Mouse (Mus musculus): ENCODE measurements at regions not wholly inside any gene's neighbourhood (a gene's known extent, or its start where the extent isn't known, plus 50 kb on each side); places are given as distances from the start of the nearest gene placed in this dataset.

DNA sequence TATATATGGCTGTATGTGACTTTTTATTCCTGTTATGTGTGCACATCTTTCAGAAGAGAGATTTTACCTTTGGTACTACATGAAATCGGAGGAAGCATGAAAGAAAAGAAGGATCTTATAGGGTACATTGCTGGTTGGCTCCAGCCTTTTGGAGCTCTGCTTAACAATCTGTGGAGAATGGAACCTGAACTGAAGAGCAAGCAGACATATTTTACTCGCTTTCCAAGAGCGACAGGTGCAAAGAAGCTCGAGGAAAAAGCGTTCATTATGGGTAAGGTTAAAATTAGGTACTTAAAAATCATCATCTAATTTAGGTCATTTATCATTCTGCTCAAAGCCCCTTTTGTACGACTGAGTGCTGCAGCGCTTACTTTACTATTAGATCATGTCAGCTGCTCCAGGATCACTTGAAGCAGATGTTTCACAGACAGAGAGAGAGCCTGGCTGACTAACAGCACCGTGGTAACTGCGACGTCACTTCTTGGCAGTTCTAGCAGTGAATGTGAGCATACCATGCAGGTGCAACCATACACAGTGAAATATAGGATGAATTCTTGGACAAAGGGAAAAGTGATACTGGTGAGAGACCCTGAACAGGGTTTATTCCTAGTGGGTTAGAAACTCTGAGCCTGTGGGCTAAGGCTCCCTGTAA, 366.2 kb downstream of the Pros1 start:
- TF ChIP-seq EP300 (IDR thresholded peaks at IDR 0.05; ENCODE audit: low read depth), result no peak
- TF ChIP-seq CTCF (IDR thresholded peaks at IDR 0.05; ENCODE audit: low read depth), result no peak
- Histone ChIP-seq H3K27ac (ENCODE audit: low read depth) (no peak overlapping the region), H3K9ac (replicated peaks; ENCODE audit: low read depth, low read length) (no peak overlapping the region), H3K4me1 (ENCODE audit: control insufficient read depth, insufficient read depth) (no peaks in the 10 kb centered on the region), H3K9me3 (replicated peaks; ENCODE audit: control insufficient read depth, low read length) (no peaks in the 10 kb centered on the region), H3K27me3 (ENCODE audit: control insufficient read depth, insufficient read depth, low read length) (no peaks in the 10 kb centered on the region), H3K4me2 (ENCODE audit: low read depth, low read length) (no peak overlapping the region), H3K36me3 (replicated peaks; ENCODE audit: control insufficient read depth, insufficient read depth, low read length) (no peaks in the 10 kb centered on the region), H3K4me3 (ENCODE audit: low read depth, low read length) (no peak overlapping the region)
- 37% methylated on average over 10 of the region's 10 CpGs for WGBS
- no peak for ATAC-seq (ENCODE audit: insufficient read depth, low read depth)
- no peak for DNase-seq (ENCODE audit: low spot score)

DNA sequence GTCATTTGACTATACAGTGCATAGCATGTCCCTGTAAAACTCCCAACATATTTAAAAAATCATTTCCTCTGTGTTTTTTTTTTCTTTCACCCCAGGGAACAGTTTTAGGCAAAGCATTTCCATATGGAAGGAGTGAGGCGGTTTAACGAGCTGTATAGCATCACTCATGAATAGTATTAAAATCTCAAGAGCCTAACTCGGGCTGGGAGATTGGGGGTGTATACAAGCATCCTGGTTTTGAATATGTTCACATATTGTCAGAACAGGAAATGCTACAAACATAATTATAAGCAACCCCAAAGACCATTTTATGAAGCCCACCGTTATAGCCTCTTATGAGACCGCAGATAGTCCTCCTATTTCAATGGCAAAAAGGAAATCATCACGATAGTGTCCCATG, 370.5 kb downstream of the Pros1 start:
- TF ChIP-seq CTCF (IDR thresholded peaks at IDR 0.05; ENCODE audit: low read depth) (no peak), EP300 (IDR thresholded peaks at IDR 0.05; ENCODE audit: low read depth) (no peak)
- DNase-seq (ENCODE audit: low spot score) (no peak), ATAC-seq (ENCODE audit: insufficient read depth, low read depth) (no peak)
- Histone ChIP-seq H3K9me3 (replicated peaks; ENCODE audit: control insufficient read depth, low read length) (no peaks in the 10 kb centered on the region), H3K4me3 (ENCODE audit: low read depth, low read length) (no peak overlapping the region), H3K27me3 (ENCODE audit: control insufficient read depth, insufficient read depth, low read length) (no peaks in the 10 kb centered on the region), H3K36me3 (replicated peaks; ENCODE audit: control insufficient read depth, insufficient read depth, low read length) (no peaks in the 10 kb centered on the region), H3K4me2 (ENCODE audit: low read depth, low read length) (no peak overlapping the region), H3K4me1 (ENCODE audit: control insufficient read depth, insufficient read depth) (no peaks in the 10 kb centered on the region), H3K9ac (replicated peaks; ENCODE audit: low read depth, low read length) (no peak overlapping the region), H3K27ac (ENCODE audit: low read depth) (no peak overlapping the region)
- 77% methylated on average over 6 of the region's 6 CpGs for WGBS

DNA sequence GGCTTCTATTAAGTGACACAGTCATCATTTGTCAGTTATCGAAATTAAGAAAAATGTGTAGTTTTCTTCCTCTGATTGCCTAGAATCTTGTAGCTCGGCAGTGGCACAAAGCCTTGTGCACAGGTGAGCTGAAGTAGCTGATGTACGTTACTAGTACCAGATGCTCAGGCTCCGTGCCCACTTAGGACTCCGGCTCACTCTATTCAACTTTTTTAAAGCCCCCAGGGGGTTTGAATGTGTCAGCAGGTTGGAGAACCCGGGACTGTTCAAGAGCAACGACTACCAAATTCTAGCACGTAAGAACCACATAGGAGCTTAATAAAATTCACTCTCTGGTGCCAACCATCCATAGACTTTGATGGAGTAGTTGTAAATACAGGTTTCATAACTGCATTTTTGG, 371.0 kb downstream of the Pros1 start:
- Histone ChIP-seq H3K4me2 (ENCODE audit: low read depth, low read length) (no peak overlapping the region), H3K36me3 (replicated peaks; ENCODE audit: control insufficient read depth, insufficient read depth, low read length) (no peaks in the 10 kb centered on the region), H3K4me1 (ENCODE audit: control insufficient read depth, insufficient read depth) (no peaks in the 10 kb centered on the region), H3K9me3 (replicated peaks; ENCODE audit: control insufficient read depth, low read length) (no peaks in the 10 kb centered on the region), H3K27ac (ENCODE audit: low read depth) (no peak overlapping the region), H3K27me3 (ENCODE audit: control insufficient read depth, insufficient read depth, low read length) (no peaks in the 10 kb centered on the region), H3K9ac (replicated peaks; ENCODE audit: low read depth, low read length) (no peak overlapping the region), H3K4me3 (ENCODE audit: low read depth, low read length) (no peak overlapping the region)
- DNase-seq (ENCODE audit: low spot score) (no peak), ATAC-seq (ENCODE audit: insufficient read depth, low read depth) (no peak)
- TF ChIP-seq EP300 (IDR thresholded peaks at IDR 0.05; ENCODE audit: low read depth), result no peak
- TF ChIP-seq CTCF (IDR thresholded peaks at IDR 0.05; ENCODE audit: low read depth), result no peak
- 71% methylated on average over 8 of the region's 8 CpGs for WGBS

DNA sequence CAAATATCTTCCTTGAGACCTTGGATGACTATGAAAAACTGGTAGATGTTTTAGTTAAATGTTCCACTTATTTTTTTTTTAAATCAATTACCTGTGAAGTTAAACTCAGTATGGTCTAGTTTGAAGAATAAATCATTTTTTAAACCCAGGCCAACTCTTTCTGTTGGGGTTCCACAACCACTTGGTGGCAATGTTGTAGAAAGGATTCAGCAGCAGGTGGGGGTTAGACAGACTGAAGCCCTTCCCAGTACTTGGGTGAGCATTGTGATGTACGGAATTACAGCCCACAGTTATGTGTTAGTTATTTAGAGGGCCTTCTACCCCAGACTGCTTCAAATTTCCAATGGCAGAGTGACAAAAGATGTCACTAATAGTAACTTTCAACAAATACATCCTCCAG, 375.0 kb downstream of the Pros1 start:
- TF ChIP-seq CTCF (IDR thresholded peaks at IDR 0.05; ENCODE audit: low read depth), result peak; percentile 30; the same call in 1 of the 2 replicates
- no peak for TF ChIP-seq EP300 (IDR thresholded peaks at IDR 0.05; ENCODE audit: low read depth)
- no peak for ATAC-seq (ENCODE audit: insufficient read depth, low read depth)
- Histone ChIP-seq H3K4me1 (ENCODE audit: control insufficient read depth, insufficient read depth) (no peaks in the 10 kb centered on the region), H3K27ac (ENCODE audit: low read depth) (no peak overlapping the region), H3K4me3 (ENCODE audit: low read depth, low read length) (no peak overlapping the region), H3K36me3 (replicated peaks; ENCODE audit: control insufficient read depth, insufficient read depth, low read length) (no peaks in the 10 kb centered on the region), H3K27me3 (ENCODE audit: control insufficient read depth, insufficient read depth, low read length) (no peaks in the 10 kb centered on the region), H3K4me2 (ENCODE audit: low read depth, low read length) (no peak overlapping the region), H3K9ac (replicated peaks; ENCODE audit: low read depth, low read length) (no peak overlapping the region), H3K9me3 (replicated peaks; ENCODE audit: control insufficient read depth, low read length) (no peaks in the 10 kb centered on the region)
- no peak for DNase-seq (ENCODE audit: low spot score)
- WGBS, result 31% methylated on average over 1 of the region's 1 CpGs

DNA sequence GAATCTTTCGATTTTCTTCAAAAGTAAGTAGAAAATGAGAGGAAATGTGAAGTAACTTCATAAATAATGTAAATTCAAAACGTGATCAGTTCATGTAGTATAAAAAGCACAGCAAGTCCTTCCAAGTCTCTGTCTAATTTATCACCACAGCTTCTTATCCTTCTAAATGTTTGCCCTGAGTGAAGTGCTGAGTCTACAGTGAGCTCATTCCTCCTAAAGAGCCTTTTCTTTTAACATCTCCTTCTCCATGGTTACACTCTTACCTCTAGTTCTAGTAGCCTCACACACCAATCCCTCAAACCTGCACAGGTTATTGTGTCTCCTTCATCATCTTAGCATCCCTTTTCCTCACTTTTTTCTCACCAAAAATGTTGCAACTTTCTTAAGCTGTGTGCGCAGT, 375.5 kb downstream of the Pros1 start:
- no peak for DNase-seq (ENCODE audit: low spot score)
- no peaks in the 10 kb centered on the region for H3K27me3 ChIP-seq (ENCODE audit: control insufficient read depth, insufficient read depth, low read length)
- H3K9me3 ChIP-seq (replicated peaks; ENCODE audit: control insufficient read depth, low read length), result no peaks in the 10 kb centered on the region
- 62% methylated on average over 3 of the region's 3 CpGs for WGBS
- no peak for ATAC-seq (ENCODE audit: insufficient read depth, low read depth)
- H3K36me3 ChIP-seq (replicated peaks; ENCODE audit: control insufficient read depth, insufficient read depth, low read length), result no peaks in the 10 kb centered on the region
- no peaks in the 10 kb centered on the region for H3K4me1 ChIP-seq (ENCODE audit: control insufficient read depth, insufficient read depth)
- H3K9ac ChIP-seq (replicated peaks; ENCODE audit: low read depth, low read length), result no peak overlapping the region
- H3K27ac ChIP-seq (ENCODE audit: low read depth), result no peak overlapping the region
- H3K4me2 ChIP-seq (ENCODE audit: low read depth, low read length), result no peak overlapping the region
- no peak overlapping the region for H3K4me3 ChIP-seq (ENCODE audit: low read depth, low read length)
- TF ChIP-seq CTCF (IDR thresholded peaks at IDR 0.05; ENCODE audit: low read depth) (no peak), EP300 (IDR thresholded peaks at IDR 0.05; ENCODE audit: low read depth) (no peak)

DNA sequence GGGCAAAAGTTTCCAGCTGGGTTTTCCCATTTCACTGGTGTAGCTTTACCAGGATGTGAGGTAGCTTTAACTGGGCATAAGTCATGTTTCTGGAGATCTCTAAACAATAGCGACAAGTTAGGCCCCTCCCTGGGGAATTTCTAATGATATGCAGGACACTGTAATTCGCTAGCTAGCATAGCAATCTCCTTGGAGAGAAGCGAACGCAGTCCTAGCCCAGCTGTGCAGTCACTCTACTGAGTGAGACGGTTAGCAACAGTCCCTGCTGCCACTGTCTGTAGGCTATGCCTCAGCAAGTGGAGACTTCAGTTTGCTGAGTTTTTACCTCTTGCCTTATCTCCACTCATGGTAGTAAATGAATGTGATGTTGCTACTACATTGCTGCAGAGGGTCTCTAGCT, 416.1 kb downstream of the Pros1 start:
- Histone ChIP-seq H3K4me3 (ENCODE audit: low read depth, low read length) (no peak overlapping the region), H3K36me3 (replicated peaks; ENCODE audit: control insufficient read depth, insufficient read depth, low read length) (no peaks in the 10 kb centered on the region), H3K27me3 (ENCODE audit: control insufficient read depth, insufficient read depth, low read length) (no peaks in the 10 kb centered on the region), H3K27ac (ENCODE audit: low read depth) (no peak overlapping the region), H3K9ac (replicated peaks; ENCODE audit: low read depth, low read length) (no peak overlapping the region), H3K4me2 (ENCODE audit: low read depth, low read length) (no peak overlapping the region), H3K4me1 (ENCODE audit: control insufficient read depth, insufficient read depth) (no peaks in the 10 kb centered on the region), H3K9me3 (replicated peaks; ENCODE audit: control insufficient read depth, low read length) (no peaks in the 10 kb centered on the region)
- WGBS, result 28% methylated on average over 5 of the region's 5 CpGs
- no peak for ATAC-seq (ENCODE audit: insufficient read depth, low read depth)
- no peak for DNase-seq (ENCODE audit: low spot score)
- TF ChIP-seq EP300 (IDR thresholded peaks at IDR 0.05; ENCODE audit: low read depth) (no peak), CTCF (IDR thresholded peaks at IDR 0.05; ENCODE audit: low read depth) (no peak)
